Mouse (Mus musculus) mouse embryonic stem cell (cell line): ENCODE measurements around the gene Trabd2b.

Experiments
- in situ Hi-C, 2 experiments: fragments of 300-500 bp; cut with MboI; formaldehyde crosslinking; loops; 1 replicate in 1 of 2; 3 replicates in 1 of 2; pipeline ENCODE4 v1.14.3; 2019 to 2020; ENCODE audit warnings: low sequenced_read_pairs in 2 of 2, low pct_unique_long_range_greater_than_20kb in 1 of 2, mixed read lengths in 1 of 2; ENCODE audit not compliant: unreplicated experiment in 1 of 2

Gene Trabd2b

DNA sequence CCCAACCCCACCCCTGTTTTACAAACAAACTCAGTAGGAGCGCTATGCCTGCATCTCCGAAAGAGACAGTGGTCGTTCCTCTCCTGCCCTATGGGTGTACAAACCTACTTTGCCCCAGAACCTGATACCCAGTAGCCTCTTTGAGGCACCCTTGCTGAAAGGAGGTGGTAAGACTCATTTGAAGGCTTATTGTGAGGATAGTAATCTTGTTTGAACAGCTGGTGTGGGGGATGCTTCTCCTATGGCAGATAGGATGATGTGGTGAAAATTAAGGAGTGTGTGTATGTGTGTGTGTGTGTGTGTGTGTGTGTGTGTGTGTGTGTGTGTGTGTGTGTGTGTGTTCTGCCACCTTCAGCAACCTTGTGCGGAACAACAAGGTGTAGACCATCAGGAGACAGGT, 202.8 kb downstream of the Trabd2b start:
- in situ Hi-C loops = no loop called here

DNA sequence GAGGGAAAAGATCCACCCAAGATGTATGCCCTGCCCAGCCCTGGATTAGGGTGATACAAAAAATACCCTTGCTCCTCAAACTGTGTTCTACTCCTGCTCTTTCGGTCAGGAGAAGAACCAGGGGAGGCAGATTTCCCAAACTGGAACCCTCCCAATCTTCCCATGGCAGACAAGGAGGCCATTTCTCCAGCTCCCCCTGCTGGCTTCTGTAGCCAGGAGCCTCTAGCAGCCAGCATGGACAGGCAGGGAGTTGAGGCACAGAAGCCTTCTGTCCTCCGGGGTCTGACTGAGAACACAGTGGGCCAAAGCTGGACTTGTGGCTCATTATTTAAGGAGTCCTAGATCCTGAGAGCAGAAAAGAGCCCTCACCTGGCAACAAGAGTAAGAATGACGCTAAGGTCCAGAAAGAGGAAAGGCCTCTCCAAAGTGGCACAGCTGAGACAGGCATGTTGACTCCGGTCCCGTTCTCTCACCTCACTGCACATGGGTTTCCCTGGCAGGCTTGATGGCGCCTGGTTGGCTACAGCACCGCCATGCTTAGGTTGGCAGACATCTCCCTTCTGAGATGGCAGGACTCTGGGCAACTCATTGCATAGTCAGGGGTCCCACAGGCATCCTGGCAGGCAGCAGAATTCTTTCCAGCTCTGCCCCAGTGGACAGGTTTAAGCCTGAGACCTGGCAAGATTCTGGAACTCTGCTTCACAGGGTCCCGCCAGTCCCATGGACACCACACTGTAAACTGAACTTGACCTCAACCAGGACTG, 204.8 kb downstream of the Trabd2b start:
- in situ Hi-C loops = no loop called here

DNA sequence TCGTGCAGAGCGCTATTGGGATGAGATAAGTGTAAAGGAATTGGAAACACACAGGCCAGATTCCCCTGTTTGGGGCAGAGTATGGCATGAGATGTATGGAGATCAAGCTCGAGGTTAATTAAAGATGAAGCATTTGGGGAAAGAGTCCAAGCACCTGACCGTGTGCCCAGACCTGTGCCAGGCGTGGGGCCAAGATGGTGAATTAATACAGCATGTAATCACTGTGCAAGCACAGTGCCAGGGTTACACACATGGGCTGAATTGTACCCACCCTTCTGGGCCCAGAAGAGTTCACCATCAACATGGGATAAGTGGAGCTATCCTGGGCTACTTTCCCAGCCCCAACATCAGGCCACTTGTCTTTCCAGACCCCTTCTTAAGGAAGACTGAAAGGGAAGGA, 205.5 kb downstream of the Trabd2b start:
- in situ Hi-C loops = no loop called here

DNA sequence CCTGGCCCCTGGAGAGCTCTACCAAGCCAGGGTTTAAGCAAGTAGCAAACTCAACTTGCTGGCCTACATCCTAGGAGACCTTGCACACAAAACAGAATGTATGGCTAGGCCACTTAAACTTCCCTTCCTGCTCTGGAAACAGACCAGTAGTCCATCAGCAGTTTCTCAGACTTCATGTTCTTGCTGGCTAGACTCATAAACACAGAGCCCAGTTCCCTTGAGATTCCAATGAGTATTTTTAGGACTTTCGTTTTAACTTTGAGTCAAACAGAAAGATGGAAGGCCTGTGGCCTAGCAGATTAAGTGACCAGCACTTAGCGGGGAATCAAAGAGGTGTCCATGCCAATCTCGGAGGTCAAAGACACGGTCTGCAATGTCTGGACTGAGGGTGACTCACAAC, 206.3 kb downstream of the Trabd2b start:
- in situ Hi-C loops = no loop called here

DNA sequence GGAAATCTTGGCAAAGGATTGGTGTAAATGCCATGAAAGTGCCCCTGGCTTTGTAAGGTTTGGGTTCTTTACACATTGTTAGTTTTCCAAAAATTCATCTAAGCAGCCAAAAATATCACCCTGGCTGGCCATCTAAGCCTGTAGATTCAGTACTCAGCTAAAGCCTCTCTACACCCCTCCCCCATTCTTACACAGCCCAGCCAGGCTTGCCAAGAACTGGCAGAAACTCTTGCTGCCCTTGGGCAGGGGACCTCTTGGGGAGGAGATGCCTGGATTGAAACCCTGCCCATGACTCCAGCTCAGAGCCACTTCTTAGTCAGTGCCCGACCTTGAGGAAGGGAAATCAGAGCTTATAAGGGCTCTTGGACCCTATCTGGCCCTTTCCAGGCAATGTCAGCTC, 207.6 kb downstream of the Trabd2b start:
- in situ Hi-C loops = no loop called here

DNA sequence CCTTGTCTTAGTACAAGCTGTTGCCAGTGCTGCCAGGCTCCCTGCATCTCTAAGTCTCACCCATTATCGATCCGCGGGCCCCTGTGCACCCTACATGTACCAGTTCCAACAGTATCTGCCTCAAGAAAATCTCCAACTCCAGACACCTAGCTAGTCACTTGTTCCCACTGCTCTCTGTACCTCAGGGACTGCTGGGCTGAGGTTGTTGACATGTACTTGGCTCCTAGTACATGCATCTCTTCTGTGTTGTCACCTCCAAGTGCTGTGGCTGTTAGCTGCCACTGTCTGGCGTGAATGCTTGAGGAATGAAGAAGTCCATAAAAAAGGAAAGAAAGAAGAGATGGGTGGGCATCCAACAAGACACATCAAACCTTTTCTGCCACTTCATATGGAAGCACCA, 209.2 kb downstream of the Trabd2b start:
- in situ Hi-C loops = no loop called here

DNA sequence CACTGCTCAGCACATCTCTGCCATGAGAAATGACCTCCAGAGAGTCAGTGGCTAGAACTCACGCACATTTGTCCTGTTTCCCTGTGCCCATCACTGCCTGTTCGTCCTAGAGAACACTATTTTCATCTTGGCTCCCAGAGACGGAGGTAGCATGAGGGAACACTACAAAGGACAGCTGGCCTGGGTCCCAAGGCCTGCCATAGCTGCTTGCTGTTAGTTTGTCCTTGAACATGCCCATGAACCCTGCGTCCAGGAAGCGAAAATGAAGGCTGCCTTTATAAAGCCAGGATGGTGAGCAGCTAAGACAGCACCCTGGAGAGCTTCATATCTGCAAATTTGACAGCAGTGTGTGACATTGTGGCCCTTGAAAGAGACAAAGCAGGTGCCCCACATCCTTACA, 216.4 kb downstream of the Trabd2b start:
- in situ Hi-C loops = no loop called here

DNA sequence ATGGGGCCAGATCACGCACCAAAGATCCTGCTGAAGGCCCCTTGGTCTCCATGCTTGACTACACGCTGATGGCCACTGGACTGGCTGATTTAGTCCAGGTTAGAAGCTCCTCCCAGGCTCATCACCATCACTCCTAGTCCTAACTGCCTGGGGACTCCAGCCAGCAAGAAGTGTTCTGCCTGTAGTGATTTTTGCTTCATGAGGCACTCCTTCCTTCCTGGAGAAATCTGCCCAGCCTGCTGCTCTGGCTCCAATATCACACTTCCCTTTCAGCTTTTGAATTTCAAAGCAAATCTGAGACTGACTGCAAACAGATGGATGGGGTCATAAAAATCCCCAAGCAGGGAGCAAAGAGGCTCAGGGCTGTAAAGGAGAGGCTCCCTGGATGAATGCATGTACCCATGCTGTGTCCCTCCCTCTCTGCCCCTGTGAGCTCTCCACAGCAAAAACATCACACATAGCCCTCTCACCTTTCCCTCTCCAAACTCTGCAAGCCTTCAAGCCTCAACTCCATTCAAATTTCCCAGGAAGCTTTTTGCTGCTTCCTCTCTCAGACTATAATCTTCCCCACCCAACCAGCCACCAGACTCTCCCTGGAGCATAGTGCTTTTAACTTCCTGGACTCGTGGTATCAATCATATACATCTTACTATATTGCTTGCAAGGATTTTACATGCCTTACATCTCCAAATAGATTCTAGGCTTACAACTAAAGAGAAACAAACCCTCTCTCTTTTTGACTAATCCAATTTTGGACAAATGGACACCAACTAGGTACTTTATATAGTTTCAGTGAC, 217.8 kb downstream of the Trabd2b start:
- in situ Hi-C loops = no loop called here

DNA sequence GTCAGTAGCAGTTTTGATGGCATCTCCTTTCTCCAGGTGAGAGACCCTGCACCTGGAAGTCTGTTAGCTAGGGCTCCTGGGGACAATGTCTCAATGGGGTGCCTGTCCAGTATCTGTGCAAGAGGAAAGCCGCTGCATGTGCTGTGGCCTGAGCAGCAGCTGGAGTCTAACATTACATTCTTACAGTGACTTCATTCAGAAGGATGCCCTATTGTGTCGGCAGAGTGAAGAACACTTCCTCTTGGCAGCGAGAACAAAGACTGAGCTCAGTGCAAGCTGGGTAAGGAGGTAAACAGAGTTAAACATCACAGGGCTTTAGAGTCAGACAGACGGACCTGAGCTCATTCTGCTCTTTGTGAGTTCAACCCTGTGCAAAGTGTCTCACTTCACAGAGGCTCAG, 218.8 kb downstream of the Trabd2b start:
- in situ Hi-C loops = no loop called here

DNA sequence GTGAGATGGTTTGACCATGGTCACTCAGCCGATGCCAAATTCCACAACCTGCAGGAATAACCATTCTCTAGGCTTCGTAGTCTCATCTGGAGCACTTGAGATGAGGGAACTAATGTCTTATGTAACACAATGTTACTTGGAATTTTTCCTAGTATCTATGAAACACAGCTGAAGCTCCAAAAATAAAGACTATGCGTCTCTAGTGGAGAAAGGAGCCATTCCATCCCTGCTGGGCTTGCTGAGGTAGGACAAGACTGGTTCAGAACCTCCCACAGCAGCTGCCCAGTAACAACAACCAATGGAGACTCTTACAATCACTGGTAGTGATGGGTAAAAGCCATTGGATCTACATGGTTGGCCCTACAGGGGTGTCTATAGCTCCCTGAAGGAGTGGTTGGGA, 219.4 kb downstream of the Trabd2b start:
- in situ Hi-C loops = no loop called here

DNA sequence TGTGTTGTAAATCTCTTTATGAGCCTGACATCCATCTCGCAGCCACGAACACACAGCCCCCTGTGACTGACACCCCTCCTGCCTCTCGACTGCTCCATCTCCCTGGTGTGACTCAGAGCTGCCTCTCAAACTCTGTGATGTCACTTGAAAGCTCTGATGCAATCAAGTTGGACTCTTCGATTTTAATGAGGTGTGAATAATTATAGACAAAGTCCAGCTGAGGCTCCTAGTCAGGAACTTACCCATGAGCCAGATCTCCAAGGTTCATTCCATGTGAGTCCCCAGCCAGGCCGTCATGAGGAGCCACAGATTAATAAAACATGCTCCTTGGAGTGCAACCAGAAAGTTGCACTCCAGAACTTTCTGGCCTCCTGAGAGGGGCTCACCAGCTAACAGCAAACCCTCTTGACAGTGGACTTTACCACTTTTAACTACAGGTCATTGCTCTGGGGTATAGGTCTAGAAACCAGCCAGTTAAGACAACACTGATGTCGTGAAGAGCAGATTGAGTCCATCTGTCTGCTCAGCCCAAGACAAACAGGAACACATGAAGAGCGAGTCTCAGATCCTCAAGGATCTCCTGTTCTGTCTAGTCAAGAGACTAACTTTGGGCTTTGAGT, 221.3 kb downstream of the Trabd2b start:
- in situ Hi-C loops = no loop called here

DNA sequence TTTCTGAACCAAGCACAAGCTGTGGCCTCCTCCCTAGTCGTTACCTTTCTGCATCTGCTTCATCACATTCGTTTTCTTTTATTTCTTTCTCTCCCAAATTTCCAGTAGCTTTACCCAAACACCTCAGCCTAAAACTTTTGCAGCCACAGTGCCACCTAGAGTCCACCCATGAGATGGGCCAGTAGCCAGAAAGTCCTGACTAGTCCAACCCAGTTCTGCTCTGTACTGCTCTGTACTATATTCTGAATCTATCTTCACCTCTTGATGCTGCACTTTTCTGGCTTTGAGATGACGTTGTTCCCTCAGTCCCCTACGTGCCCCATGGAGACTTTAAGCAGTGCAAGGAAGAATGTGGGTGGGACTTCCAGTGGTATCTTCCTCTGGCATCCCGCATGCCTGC, 229.4 kb downstream of the Trabd2b start:
- in situ Hi-C loops = no loop called here

DNA sequence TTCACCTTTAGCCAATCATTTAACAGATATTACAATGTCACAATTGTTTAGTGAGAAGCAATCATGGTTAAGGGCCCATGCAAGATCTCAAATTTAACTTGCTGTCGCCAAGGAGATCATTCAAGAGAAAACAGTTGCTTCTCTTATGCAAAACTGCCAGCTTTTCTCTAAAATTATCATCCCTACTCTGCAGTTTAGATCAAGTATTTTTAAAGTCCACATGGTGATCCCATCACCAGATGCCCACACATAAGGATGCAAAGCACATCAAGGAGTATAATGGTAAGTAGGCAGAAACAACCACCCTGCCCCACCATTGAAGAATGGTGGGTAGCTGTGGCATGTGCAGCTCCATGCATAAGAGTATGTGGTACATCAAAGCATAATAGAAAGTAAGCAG, 229.8 kb downstream of the Trabd2b start:
- in situ Hi-C loops = no loop called here

DNA sequence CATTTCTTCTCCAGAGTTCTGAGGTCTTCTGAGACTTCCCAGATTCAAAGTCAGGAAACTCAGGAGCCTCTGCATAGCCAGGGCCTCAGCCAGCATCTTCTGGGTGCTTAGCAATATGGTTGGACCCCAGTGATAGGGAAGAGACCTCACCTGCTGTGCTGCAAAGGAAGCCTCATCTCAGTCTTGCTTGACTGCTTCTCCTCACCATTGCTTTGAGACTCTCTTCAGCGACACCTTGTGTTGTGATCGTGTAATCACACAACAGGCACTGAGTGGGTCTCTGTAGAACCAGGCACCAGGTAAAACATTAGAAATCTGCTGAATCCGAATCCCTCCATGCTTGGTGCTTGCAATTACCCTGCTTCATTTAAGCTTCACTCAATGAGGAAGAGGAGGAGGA, 230.6 kb downstream of the Trabd2b start:
- in situ Hi-C loops = no loop called here

DNA sequence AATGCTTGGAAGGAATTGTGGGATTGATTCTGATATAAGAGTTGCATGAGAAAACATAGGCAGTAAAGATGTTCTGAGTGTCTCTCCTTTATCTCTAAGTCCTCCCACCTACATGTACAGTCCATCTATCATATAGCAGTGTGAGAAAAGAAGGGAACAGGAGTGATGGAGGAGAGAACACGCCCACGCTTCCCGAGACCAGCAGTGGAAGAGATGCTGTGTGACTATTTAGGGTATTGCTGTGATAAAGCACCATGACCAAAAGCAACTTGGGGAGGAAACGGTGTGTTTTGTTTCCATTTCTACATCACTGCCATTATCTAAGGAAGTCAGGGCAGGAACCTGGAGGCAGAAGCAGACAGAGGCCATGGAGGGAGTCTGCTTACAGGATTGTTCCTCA, 235.9 kb downstream of the Trabd2b start:
- in situ Hi-C loops = no loop called here

DNA sequence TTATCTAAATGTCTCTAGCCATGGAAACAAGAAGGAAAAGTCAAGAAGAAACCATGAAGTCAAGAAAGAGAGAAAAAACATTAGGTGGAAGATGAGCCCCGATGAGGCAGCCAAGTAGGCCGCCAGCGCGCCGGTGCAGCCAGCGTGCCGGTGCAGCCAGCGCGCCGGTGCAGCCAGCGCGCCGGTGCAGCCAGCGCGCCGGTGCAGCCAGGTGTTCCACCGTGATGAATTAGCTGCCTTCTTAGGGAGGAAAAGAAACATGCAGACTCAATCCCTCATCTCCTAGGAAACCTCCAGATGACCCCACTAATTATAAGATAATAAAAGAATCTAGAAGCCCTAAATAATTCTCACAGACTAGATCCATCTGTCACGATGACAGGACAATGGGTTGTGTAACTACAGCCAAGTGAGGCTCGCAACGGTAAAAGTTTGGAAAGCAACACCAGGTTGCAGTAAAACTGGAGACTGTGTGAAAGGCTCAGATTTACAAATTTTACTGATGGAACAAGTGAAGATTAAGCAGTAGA, 237.2 kb downstream of the Trabd2b start:
- in situ Hi-C loops = no loop called here

DNA sequence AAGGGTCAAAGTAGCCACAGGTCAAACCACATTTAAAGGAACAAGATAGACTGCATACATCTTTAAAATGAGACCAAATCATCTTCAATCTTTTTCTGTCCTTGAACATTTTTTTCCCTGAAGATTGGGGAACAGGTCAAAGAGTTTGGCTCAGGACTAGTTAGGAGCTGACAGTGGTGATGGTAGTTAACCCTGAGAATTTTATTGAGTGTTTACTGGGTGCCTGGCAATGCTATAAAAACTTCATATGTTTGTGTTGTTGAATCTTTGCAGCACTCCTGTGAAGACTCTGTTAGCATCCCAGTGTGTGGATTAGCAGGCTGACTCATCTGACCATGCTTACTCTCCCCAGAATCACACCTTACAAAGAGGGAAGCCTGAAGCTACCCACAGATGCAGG, 238.8 kb downstream of the Trabd2b start:
- in situ Hi-C loops = no loop called here

DNA sequence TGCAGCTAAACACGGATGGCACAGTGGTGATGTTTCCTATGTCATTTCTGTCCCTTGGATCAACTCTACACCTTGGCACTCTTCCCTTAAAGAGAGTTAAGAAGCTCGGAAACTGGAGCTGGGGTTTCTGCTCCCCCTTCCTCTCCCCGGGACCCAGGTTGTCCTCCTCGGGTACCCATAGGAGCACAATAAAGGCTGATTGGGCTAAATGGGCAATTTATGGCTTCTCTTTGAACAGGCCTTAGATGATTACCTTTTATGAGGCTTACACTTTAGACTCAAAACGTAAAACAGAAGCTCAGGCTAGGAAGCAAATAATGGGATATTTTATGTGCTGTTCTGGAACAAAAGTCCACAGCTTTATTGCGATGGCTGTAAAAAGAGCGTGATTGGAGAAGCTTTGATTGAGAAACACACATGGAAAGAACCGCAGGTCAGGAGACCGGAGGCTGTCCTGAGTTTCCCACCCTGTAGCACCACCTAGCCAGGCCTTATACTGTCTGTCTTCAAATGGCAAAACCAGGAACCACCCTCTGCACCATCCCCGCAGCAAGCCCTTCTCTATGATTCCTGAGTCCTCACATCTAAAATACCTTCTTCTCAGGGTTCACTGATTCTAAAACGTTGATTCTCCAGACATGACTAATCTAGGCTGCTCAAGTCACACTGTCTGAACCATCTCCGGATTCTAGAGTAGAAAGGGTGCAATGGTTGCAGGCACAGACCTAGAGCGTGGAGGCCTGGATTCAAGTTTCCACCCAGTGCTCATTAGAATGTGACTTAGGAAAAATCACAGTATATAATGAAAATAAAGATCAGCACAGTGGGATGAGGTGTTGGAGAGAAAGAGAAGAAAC, 240.5 kb downstream of the Trabd2b start:
- in situ Hi-C loops = no loop called here

DNA sequence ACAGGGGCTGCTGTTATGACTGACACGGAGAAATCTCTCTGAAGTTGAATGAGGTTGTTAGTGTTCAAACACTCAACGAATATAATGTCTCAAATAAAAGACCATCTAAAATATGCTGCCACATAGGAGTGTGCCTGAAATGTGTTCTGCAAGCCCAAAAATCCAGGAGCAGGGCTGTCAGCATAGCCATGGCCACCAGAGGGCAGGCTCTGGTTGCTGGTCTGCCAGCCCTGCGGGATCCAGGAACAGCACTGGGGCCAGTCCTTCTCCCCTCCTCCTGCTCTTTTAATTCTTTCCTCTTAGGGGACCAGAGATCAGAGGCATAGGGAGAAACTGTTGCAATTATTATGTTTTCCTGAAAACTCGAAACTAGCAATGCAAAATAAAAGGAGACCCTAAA, 241.2 kb downstream of the Trabd2b start:
- in situ Hi-C loops = no loop called here
